Mouse (Mus musculus) heart, embryonic 14.5 days (tissue): ENCODE data around the gene Wdr17. TPM values are rescaled to one million over a fixed set of nuclear protein-coding genes. Genes with fewer than 3 reads are reported as not detected.
A peak's percentile ranks its signal among the peaks of the same experiment; 100 is the strongest.

Source experiments
- ATAC-seq: fragments of 200-750 bp; cut with Nextera tagmentation; 2 replicates; pipeline ENCODE4 v1.8.0; 2017; ENCODE audit warnings: low read depth, moderate TSS enrichment; ENCODE audit not compliant: insufficient number of reproducible peaks, insufficient read depth, low FRiP score
- H3K27ac ChIP-seq, 2 experiments: fragments of 200-500 bp in 1 of 2; fragments of 300-500 bp in 1 of 2; sonication (generic) in 1 of 2; replicated peaks in 1 of 2; 2 replicates each; pipeline ENCODE4 v1.5.1; 2012 to 2014; ENCODE audit warnings: low read depth in 2 of 2, low read length in 2 of 2, control low read depth in 1 of 2, mild to moderate bottlenecking in 1 of 2, mixed read lengths in 1 of 2; ENCODE audit not compliant: control insufficient read depth in 1 of 2, insufficient read depth in 1 of 2
- H3K27me3 ChIP-seq: fragments of 300-500 bp; sonication (generic); 2 replicates; pipeline ENCODE4 v1.6.1; 2014; ENCODE audit warnings: mild to moderate bottlenecking, low read length, control low read depth; ENCODE audit not compliant: control insufficient read depth, insufficient read depth
- H3K36me3 ChIP-seq: fragments of 300-500 bp; sonication (generic); 2 replicates; pipeline ENCODE4 v1.6.1; 2014; ENCODE audit warnings: mild to moderate bottlenecking, control low read depth, low read length, mixed read lengths; ENCODE audit not compliant: control insufficient read depth, insufficient read depth
- H3K4me1 ChIP-seq, 2 experiments: fragments of 200-500 bp in 1 of 2; fragments of 300-500 bp in 1 of 2; sonication (generic) in 1 of 2; 2 replicates each; pipeline ENCODE4 v1.6.1; 2012 to 2014; ENCODE audit warnings: low read length in 2 of 2, control low read depth in 1 of 2, mixed read lengths in 1 of 2; ENCODE audit not compliant: control insufficient read depth in 2 of 2, insufficient read depth in 2 of 2
- H3K4me2 ChIP-seq: fragments of 300-500 bp; sonication (generic); 2 replicates; pipeline ENCODE4 v1.6.1; 2014; ENCODE audit warnings: mild to moderate bottlenecking, low read length
- H3K4me3 ChIP-seq, 2 experiments: fragments of 200-500 bp in 1 of 2; fragments of 300-500 bp in 1 of 2; sonication (generic) in 1 of 2; 2 replicates each; pipeline ENCODE4 v1.5.1; 2012 to 2014; ENCODE audit warnings: low read length in 2 of 2, mild to moderate bottlenecking in 2 of 2, control low read depth in 1 of 2, low read depth in 1 of 2, moderate library complexity in 1 of 2; ENCODE audit not compliant: control insufficient read depth in 1 of 2, insufficient read depth in 1 of 2
- H3K9ac ChIP-seq: fragments of 300-500 bp; sonication (generic); 2 replicates; pipeline ENCODE4 v1.6.1; 2014; ENCODE audit warnings: mild to moderate bottlenecking, low read length
- H3K9me3 ChIP-seq: fragments of 300-500 bp; sonication (generic); 2 replicates; pipeline ENCODE4 v1.6.1; 2016; ENCODE audit warnings: low read length, control low read depth; ENCODE audit not compliant: control insufficient read depth
- WGBS: fragments of 180-500 bp; shearing (Covaris S2); extraction: QIAGEN DNeasy Blood & Tissue Kit; methylation state at CpG from one replicate; pipeline ENCODE4 v1.1.7; 2014; 5-methylcytosine and 5-hydroxymethylcytosine counted together
- polyA plus RNA-seq: library from polyadenylated mRNA; unstranded; fragments of >200 nt; fragmentation: Nextera tagmentation; extraction: Ambion mirVana; gene quantifications from 2 replicates; pipeline ENCODE4 v1.2.1, GENCODE M21; 2014

The Wdr17 gene
- polyA plus RNA-seq, 1 experiment from 2014 or later = 0.53 TPM

DNA sequence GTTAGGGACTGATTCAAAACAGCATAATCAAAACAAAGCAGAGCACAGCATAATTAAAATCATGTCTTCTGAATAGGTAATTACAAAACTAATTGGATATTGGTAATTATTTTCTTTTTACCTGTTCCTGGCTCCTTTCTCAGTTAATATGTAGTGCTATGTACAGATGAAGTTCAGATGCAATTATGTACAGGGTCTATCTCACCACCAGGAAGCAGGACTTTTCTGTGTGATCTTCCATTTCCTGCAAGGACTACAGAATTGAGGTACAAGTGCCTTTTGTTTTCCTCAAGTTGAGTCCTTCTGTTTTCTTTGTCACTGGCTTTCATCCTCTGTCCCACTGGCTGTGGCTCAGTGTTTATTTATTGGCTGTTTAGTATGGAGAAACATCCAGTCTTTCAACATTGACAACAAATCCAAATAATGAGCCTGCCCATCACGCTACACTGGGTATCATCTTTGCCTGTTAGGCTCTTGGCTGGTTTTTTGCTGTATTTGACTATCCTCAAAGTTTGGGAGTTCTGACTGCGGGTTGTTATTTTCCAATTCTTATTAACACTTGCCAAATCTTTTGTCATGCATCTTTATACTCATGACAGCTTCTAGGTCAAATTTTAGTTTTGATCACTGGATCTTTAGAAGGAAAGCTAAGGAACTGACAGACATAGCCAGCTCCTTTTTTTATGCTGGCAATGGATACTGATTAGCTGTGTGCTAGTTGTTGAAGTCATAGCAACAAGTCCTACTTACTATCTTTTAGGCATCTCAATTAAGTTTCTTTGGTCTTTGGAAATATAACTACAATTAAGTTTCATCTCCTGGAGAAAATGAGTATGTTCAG lies 94.9 kb downstream of the Wdr17 start:
- Histone ChIP-seq H3K4me3 (no peak overlapping the region), H3K4me1 (no peaks in the 10 kb centered on the region), H3K9me3 (no peaks in the 10 kb centered on the region), H3K27ac (no peak overlapping the region), H3K9ac (no peak overlapping the region), H3K4me2 (no peak overlapping the region), H3K36me3 (no peaks in the 10 kb centered on the region), H3K27me3 (no peaks in the 10 kb centered on the region)
- WGBS = 79% methylated on average over 2 of the region's 2 CpGs
- no peak for ATAC-seq

DNA sequence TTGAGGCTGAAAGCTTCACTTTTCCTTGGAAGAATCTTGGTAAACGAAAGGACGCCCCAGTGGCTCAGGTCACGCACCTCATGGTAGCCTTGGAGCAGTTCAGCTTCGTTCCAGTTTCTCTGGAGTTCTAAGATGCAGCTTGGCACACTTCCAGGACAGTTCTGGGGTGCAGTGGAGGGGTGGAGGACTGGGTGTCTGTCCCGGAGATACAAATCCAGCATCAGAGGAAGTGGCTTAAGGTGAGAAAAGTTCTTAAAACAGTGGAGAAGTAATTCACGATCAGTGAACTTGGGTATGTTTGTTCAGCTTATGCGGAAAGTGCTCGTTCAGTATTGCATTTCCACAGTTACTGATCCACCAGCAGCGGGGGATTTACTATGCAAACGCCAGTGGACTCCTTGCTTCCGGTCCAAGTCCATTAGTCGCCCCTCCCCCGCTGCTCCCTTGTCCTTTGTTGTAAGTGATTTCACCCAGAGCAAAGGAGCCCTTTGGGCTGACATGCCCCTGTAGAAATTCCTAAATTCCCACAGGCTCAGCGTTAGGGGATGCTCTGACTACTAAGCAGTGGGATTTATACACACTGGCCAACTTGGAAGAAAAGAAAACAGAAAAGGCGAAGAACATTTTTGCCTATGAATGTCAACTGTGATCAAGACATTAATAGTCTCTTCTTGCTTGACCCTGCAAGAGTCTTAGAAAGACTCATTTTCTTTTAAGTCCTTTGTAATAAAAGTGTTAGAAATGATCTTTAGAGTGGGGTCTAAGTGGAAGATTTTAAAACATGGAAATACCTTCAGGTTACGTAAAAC lies 106.6 kb downstream of the Wdr17 start:
- Histone ChIP-seq H3K36me3 (no peaks in the 10 kb centered on the region), H3K9ac (peak overlapping the region; percentile 66), H3K4me2 (peak overlapping the region; percentile 89), H3K27me3 (no peaks in the 10 kb centered on the region), H3K27ac (peak overlapping the region; percentile 13 to 34; a peak in 1 of 4 replicates), H3K9me3 (no peaks in the 10 kb centered on the region), H3K4me1 (peaks cover 0 to 4% of the 10 kb centered on the region in 2 experiments; a peak in 1 of 4 replicates), H3K4me3 (peak overlapping the region; percentile 56 to 58)
- 11% methylated on average over 16 of the region's 16 CpGs for WGBS
- no peak for ATAC-seq

DNA sequence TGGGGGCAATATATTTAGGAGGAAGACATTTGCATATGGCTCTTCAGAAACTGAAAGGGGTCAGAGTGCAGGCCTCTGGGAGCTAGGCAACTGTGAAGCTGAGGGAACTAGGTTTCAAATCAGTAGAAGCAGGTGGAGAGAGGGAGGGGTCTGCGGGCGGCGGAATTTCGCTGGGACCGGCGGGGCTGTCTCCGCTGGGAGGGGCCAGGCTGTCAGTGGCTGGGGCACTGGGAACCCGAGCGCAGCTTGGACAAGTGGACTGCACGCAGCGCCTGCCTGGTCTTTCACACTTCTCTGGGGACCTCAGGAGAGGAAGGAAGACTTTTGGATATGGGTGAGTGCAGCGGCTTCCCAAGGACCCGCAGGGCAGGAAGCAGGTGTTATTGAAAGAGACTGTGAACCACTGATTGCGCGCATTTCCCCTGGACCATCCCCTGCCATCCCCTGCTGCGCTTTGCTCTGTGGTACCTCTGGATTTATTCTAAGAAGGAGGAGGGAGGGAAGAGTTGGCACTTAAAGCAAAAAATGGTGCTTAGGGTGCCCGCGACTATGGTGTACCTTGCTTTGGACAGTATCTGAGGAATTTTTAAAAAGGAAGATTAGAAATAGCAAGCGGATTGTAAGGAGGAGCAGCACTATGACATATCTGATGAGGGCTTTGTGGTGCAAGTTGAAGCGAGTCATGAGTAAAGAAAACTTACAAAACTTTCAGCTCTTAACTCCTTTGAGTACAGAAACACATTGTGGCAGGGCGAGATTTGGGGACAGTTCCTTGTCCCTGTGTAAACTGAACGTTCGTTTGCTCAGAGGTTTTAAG lies 107.5 kb downstream of the Wdr17 start:
- no peak for ATAC-seq
- under 1% methylated on average over 23 of the region's 23 CpGs for WGBS

DNA sequence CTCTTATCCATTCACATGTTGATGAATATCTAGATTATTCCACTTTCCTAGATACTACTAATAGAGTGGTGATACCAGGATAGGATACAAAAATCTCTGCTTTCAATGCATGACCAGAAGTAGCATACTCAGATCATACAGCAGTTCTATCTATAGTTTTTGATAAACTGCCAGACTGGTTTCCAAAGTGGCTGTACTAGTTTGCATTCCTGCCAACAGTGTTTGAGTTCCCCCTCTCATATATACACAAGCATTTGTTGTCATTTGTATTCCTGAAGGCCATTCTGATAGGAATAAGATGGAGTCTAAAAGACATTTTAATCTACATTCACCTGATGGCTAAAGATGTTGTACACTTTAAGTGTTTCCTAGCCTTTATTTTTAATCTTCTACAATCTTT lies 110.0 kb downstream of the Wdr17 start:
- no peak overlapping the region for H3K4me2 ChIP-seq
- no peak for ATAC-seq
- no peak overlapping the region for H3K4me3 ChIP-seq
- no peaks in the 10 kb centered on the region for H3K36me3 ChIP-seq
- H3K9ac ChIP-seq = no peak overlapping the region
- H3K27me3 ChIP-seq = no peaks in the 10 kb centered on the region
- no peaks in the 10 kb centered on the region for H3K9me3 ChIP-seq
- peaks cover 0 to 4% of the 10 kb centered on the region in 2 experiments; a peak in 1 of 4 replicates for H3K4me1 ChIP-seq
- H3K27ac ChIP-seq = no peak overlapping the region

More for the DNA sequence above, 107.5 kb downstream of the Wdr17 start:
- Histone ChIP-seq H3K36me3 (no peaks in the 10 kb centered on the region), H3K4me2 (peak overlapping the region; percentile 89), H3K4me3 (peak overlapping the region; percentile 56 to 58), H3K27me3 (no peaks in the 10 kb centered on the region), H3K9me3 (no peaks in the 10 kb centered on the region), H3K9ac (peak overlapping the region; percentile 66), H3K27ac (peak overlapping the region; percentile 13 to 34; a peak in 1 of 4 replicates), H3K4me1 (peaks cover 0 to 4% of the 10 kb centered on the region in 2 experiments; a peak in 1 of 4 replicates)

DNA sequence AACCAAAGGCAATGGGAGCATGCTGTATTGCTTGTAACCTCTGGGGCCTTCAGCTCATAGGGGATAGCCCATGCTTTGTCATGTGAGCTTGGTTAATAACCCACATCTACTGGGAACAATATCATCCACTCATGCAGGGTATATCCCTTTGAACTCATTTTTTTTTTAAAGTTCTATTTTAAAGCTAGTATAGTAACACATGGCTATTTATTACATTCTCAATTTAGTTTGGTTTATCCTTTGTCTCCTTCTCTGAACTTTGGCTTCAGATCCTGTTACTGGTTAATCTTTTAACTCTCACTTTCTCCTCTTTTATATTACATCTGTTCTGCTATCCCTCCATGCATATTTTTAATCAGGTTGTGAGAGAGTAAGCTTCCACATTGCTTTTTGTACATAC lies 110.7 kb downstream of the Wdr17 start:
- ATAC-seq = no peak
- peaks cover 0 to 4% of the 10 kb centered on the region in 2 experiments; a peak in 1 of 4 replicates for H3K4me1 ChIP-seq
- H3K9ac ChIP-seq = no peak overlapping the region
- no peaks in the 10 kb centered on the region for H3K27me3 ChIP-seq
- H3K9me3 ChIP-seq = no peaks in the 10 kb centered on the region
- H3K4me3 ChIP-seq = no peak overlapping the region
- H3K4me2 ChIP-seq = no peak overlapping the region
- H3K36me3 ChIP-seq = no peaks in the 10 kb centered on the region
- no peak overlapping the region for H3K27ac ChIP-seq

DNA sequence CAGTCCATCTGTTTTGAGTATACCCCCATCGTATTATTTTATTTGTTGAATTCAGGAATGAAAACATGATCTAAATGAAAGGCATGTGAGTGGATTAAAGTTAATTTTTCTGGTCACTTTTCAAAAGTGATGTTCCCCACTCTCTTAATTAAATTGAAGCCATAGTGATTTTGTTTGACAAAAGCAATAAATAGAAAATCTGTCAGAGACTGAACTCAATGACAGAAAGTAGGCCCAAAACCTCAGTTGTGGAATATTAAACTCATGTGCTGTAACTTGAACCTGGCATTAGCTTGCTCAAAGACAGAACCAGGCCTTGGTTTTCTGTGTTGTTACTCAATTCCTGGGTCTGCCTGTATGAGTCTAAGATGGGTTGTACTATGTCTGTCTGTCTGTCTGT lies 129.3 kb downstream of the Wdr17 start:
- no peak overlapping the region for H3K9ac ChIP-seq
- H3K9me3 ChIP-seq = no peaks in the 10 kb centered on the region
- H3K27me3 ChIP-seq = no peaks in the 10 kb centered on the region
- ATAC-seq = no peak
- H3K4me2 ChIP-seq = no peak overlapping the region
- no peaks in the 10 kb centered on the region for H3K4me1 ChIP-seq
- no peaks in the 10 kb centered on the region for H3K36me3 ChIP-seq
- WGBS = 77% methylated on average over 1 of the region's 1 CpGs
- no peak overlapping the region for H3K4me3 ChIP-seq
- no peak overlapping the region for H3K27ac ChIP-seq

DNA sequence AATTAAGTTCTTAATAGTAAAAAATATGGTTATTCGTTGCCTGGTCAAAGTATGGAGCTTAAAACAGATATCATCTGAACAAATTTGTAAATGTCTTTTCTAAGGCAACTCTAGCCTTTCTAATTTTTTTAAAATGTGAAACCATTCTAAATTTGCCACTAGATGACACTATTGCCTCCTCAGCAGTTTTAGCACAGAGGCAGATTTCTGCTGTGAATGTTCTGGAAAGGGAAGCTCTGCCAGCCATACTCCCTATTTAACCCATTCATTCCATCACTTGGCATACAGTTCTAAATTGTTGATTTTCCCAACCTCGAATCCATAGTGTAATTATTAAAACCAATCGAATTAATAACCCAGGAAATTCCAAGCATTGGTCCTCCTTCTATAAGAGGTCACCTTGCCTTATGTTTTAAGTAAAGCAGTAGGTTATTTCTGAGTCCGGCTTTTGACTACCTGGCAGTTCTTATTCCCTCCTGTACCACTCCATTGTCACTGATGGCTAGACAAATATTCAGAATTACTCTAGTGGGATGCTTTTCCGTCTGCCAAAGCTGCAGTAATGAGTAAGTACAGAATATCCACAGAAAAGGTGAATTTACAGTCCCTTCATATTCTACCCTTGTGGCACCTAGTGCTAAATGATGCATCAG lies 150.2 kb downstream of the Wdr17 start:
- H3K9me3 ChIP-seq = no peaks in the 10 kb centered on the region
- H3K4me3 ChIP-seq = no peak overlapping the region
- no peak overlapping the region for H3K4me2 ChIP-seq
- no peaks in the 10 kb centered on the region for H3K27me3 ChIP-seq
- 51% methylated on average over 5 of the region's 5 CpGs for WGBS
- H3K4me1 ChIP-seq = no peaks in the 10 kb centered on the region
- H3K36me3 ChIP-seq = no peaks in the 10 kb centered on the region
- ATAC-seq = no peak
- no peak overlapping the region for H3K9ac ChIP-seq
- H3K27ac ChIP-seq = no peak overlapping the region
